Mouse (Mus musculus): ENCODE measurements around the gene Srr.

Gene Srr

GRCm38 (mm10) chr11:74866640-74867039 is 59.1 kb downstream of the Srr start:
- no peak for DNase-seq (ENCODE audit: extremely low read depth, low read depth, low spot score)

- no peak for DNase-seq (ENCODE audit: extremely low read depth, low read depth, low spot score)
Measured at GRCm38 (mm10) chr11:74865252-74865651, 60.5 kb downstream of the Srr start.

- DNase-seq (ENCODE audit: extremely low read depth, low read depth, low spot score) = no peak
Measured at GRCm38 (mm10) chr11:74864421-74864820, 61.3 kb downstream of the Srr start.

DNA sequence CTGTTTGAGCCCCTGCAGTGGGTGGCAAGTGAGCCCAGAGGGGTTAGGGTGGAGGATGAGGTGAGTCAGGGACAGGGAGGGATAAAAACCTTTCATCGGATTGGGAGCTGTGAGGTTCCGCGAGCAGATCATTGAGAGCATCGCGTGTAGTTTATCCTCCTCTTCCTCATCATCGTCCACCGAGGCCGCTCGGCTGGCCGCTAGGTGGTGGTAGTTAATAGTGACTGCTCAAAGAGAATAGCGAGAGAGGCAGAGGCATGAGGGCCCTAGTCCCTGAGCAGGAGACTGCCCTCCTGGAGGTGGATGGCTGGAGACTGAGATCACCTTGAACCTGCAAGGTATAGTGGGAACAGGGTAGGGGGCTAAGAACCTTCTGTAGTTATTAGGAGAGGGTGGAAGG is 62.3 kb downstream of the Srr start:
- no peak for DNase-seq (ENCODE audit: extremely low read depth, low read depth, low spot score)

GRCm38 (mm10) chr11:74862129-74862528 is 63.6 kb downstream of the Srr start:
- no peak for DNase-seq (ENCODE audit: extremely low read depth, low read depth, low spot score)

GRCm38 (mm10) chr11:74857756-74858155 is 68.0 kb downstream of the Srr start:
- no peak for DNase-seq (ENCODE audit: extremely low read depth, low read depth, low spot score)

Data from fat pad, adult 2 months (tissue).